Mouse (Mus musculus): ENCODE results near the gene Sema4b. TPM values are rescaled to one million over a fixed set of nuclear protein-coding genes. Genes with fewer than 3 reads are reported as not detected.
A peak's percentile ranks its signal among the peaks of the same experiment; 100 is the strongest.

Sema4b gene
- total and polyA plus RNA-seq, 3 experiments: 10.9 to 17.3 TPM; not detected in 1

- Histone ChIP-seq H3K36me3 (ENCODE audit: control insufficient read depth in 1 of 2, insufficient read depth in 2 of 2, low read length in 2 of 2) (peaks cover 0 to 19% of the 10 kb centered on the region in 2 experiments; a peak in 2 of 4 replicates), H3K4me3 (ENCODE audit: control insufficient read depth in 1 of 2, insufficient read depth in 1 of 2, low read depth in 2 of 2, low read length in 2 of 2) (no peak overlapping the region), H3K27me3 (ENCODE audit: control insufficient read depth in 1 of 2, insufficient read depth in 2 of 2, low read length in 2 of 2) (no peaks in the 10 kb centered on the region), H3K27ac (ENCODE audit: control insufficient read depth, low read depth, low read length) (no peak overlapping the region), H3K9ac (ENCODE audit: control insufficient read depth, low read depth, low read length, poor library complexity, severe bottlenecking) (no peak overlapping the region), H3K4me1 (ENCODE audit: control insufficient read depth in 1 of 2, insufficient read depth in 2 of 2, low read length in 2 of 2) (peaks cover 10 to 45% of the 10 kb centered on the region in 2 experiments), H3K79me2 (ENCODE audit: control insufficient read depth, insufficient read depth, low read length, poor library complexity) (no peaks in the 10 kb centered on the region), H3K9me3 (replicated peaks; ENCODE audit: insufficient read depth, low read length) (no peaks in the 10 kb centered on the region)
- DNase-seq (ENCODE audit: low read depth, low spot score): no peak
- TF ChIP-seq MAFK (IDR thresholded peaks at IDR 0.05; ENCODE audit: borderline replicate concordance, low read depth, low read length) (peak; percentile 67; the same call in 1 of the 2 replicates), MEF2A (IDR thresholded peaks at IDR 0.05; ENCODE audit: extremely low read depth, insufficient replicate concordance, low read depth, low read length, poor library complexity, severe bottlenecking) (no peak), ETS1 (IDR thresholded peaks at IDR 0.05; ENCODE audit: low read depth, low read length) (no peak), KAT2A (conservative IDR thresholded peaks at IDR 0.05; ENCODE audit: low read depth, low read length) (no peak), CHD2 (IDR thresholded peaks at IDR 0.05; ENCODE audit: low read length) (no peak), RAD21 (IDR thresholded peaks at IDR 0.05; ENCODE audit: low read depth, low read length) (no peak)
These were observed 7.3 kb upstream of the Sema4b start for GRCm38 (mm10) chr7:80179327-80179726.

- Histone ChIP-seq H3K9ac (ENCODE audit: control insufficient read depth, low read depth, low read length, poor library complexity, severe bottlenecking) (no peak overlapping the region), H3K27me3 (ENCODE audit: control insufficient read depth in 1 of 2, insufficient read depth in 2 of 2, low read length in 2 of 2) (no peaks in the 10 kb centered on the region), H3K36me3 (ENCODE audit: control insufficient read depth in 1 of 2, insufficient read depth in 2 of 2, low read length in 2 of 2) (peaks cover 0 to 19% of the 10 kb centered on the region in 2 experiments; a peak in 2 of 4 replicates), H3K4me3 (ENCODE audit: control insufficient read depth in 1 of 2, insufficient read depth in 1 of 2, low read depth in 2 of 2, low read length in 2 of 2) (no peak overlapping the region), H3K27ac (ENCODE audit: control insufficient read depth, low read depth, low read length) (no peak overlapping the region), H3K4me1 (ENCODE audit: control insufficient read depth in 1 of 2, insufficient read depth in 2 of 2, low read length in 2 of 2) (peaks cover 10 to 46% of the 10 kb centered on the region in 2 experiments), H3K79me2 (ENCODE audit: control insufficient read depth, insufficient read depth, low read length, poor library complexity) (no peaks in the 10 kb centered on the region), H3K9me3 (replicated peaks; ENCODE audit: insufficient read depth, low read length) (no peaks in the 10 kb centered on the region)
- DNase-seq (ENCODE audit: low read depth, low spot score): no peak
- TF ChIP-seq MEF2A (IDR thresholded peaks at IDR 0.05; ENCODE audit: extremely low read depth, insufficient replicate concordance, low read depth, low read length, poor library complexity, severe bottlenecking) (no peak), MAFK (IDR thresholded peaks at IDR 0.05; ENCODE audit: borderline replicate concordance, low read depth, low read length) (no peak), POLR2AphosphoS2 (IDR thresholded peaks at IDR 0.05; ENCODE audit: low read length) (no peak), MAX (IDR thresholded peaks at IDR 0.05; ENCODE audit: low read length) (no peak), ZC3H11A (IDR thresholded peaks at IDR 0.05; ENCODE audit: low read depth, low read length) (no peak), RCOR1 (IDR thresholded peaks at IDR 0.05; ENCODE audit: low read depth, low read length) (no peak), ELF1 (IDR thresholded peaks at IDR 0.05; ENCODE audit: low read depth, low read length) (no peak), MXI1 (IDR thresholded peaks at IDR 0.05; ENCODE audit: low read depth, low read length) (no peak), NELFE (IDR thresholded peaks at IDR 0.05; ENCODE audit: low read depth, low read length) (no peak), ZNF384 (IDR thresholded peaks at IDR 0.05; ENCODE audit: low read depth, low read length) (no peak)
These were observed 6.9 kb upstream of the Sema4b start for GRCm38 (mm10) chr7:80179790-80180189.

- Histone ChIP-seq H3K27ac (ENCODE audit: control insufficient read depth, low read depth, low read length) (no peak overlapping the region), H3K4me3 (ENCODE audit: control insufficient read depth in 1 of 2, insufficient read depth in 1 of 2, low read depth in 2 of 2, low read length in 2 of 2) (no peak overlapping the region), H3K79me2 (ENCODE audit: control insufficient read depth, insufficient read depth, low read length, poor library complexity) (no peaks in the 10 kb centered on the region), H3K9me3 (replicated peaks; ENCODE audit: insufficient read depth, low read length) (no peaks in the 10 kb centered on the region), H3K4me1 (ENCODE audit: control insufficient read depth in 1 of 2, insufficient read depth in 2 of 2, low read length in 2 of 2) (peaks cover 10 to 50% of the 10 kb centered on the region in 2 experiments), H3K36me3 (ENCODE audit: control insufficient read depth in 1 of 2, insufficient read depth in 2 of 2, low read length in 2 of 2) (peaks cover 0 to 21% of the 10 kb centered on the region in 2 experiments; a peak in 2 of 4 replicates), H3K27me3 (ENCODE audit: control insufficient read depth in 1 of 2, insufficient read depth in 2 of 2, low read length in 2 of 2) (no peaks in the 10 kb centered on the region), H3K9ac (ENCODE audit: control insufficient read depth, low read depth, low read length, poor library complexity, severe bottlenecking) (no peak overlapping the region)
- no peak for TF ChIP-seq ELF1 (IDR thresholded peaks at IDR 0.05; ENCODE audit: low read depth, low read length)
- no peak for TF ChIP-seq MYC (IDR thresholded peaks at IDR 0.05; ENCODE audit: low read depth, low read length)
- no peak for TF ChIP-seq MAX (IDR thresholded peaks at IDR 0.05; ENCODE audit: low read length)
- no peak for TF ChIP-seq TCF12 (IDR thresholded peaks at IDR 0.05; ENCODE audit: low read depth, low read length)
- no peak for TF ChIP-seq USF2 (IDR thresholded peaks at IDR 0.05; ENCODE audit: borderline replicate concordance in 1 of 2, insufficient read depth in 1 of 2, low read depth in 1 of 2, low read length in 2 of 2)
- TF ChIP-seq E2F4 (IDR thresholded peaks at IDR 0.05; ENCODE audit: borderline replicate concordance, low read depth, low read length): no peak
- TF ChIP-seq RCOR1 (IDR thresholded peaks at IDR 0.05; ENCODE audit: low read depth, low read length): no peak
- DNase-seq (ENCODE audit: low read depth, low spot score): no peak
These were observed 6.4 kb upstream of the Sema4b start for GRCm38 (mm10) chr7:80180202-80180601.

All from MEL (cell line).